Mouse (Mus musculus): Measurements from ENCODE around the gene Ruvbl1.

The Ruvbl1 gene

GRCm38 (mm10) chr6:88493712-88494111 is 28.5 kb downstream of the Ruvbl1 start:
- DNase-seq (ENCODE audit: low spot score in 2 of 2) = no peak

GRCm38 (mm10) chr6:88499481-88500404 is 34.5 kb downstream of the Ruvbl1 start:
- DNase-seq (ENCODE audit: low spot score in 2 of 2) = peak; percentile 66 to 74

GRCm38 (mm10) chr6:88500405-88500767 is 35.2 kb downstream of the Ruvbl1 start:
- no peak for DNase-seq (ENCODE audit: low spot score in 2 of 2)

GRCm38 (mm10) chr6:88502030-88502970 is 37.1 kb downstream of the Ruvbl1 start:
- peak; percentile 37 to 56 for DNase-seq (ENCODE audit: low spot score in 2 of 2)

GRCm38 (mm10) chr6:88503044-88503443 is 37.8 kb downstream of the Ruvbl1 start:
- DNase-seq (ENCODE audit: low spot score in 2 of 2) = no peak

- DNase-seq (ENCODE audit: low spot score in 2 of 2) = no peak
Observed at GRCm38 (mm10) chr6:88513984-88514383, 48.8 kb downstream of the Ruvbl1 start.

GRCm38 (mm10) chr6:88514546-88514945 is 49.3 kb downstream of the Ruvbl1 start:
- DNase-seq (ENCODE audit: low spot score in 2 of 2) = no peak

GRCm38 (mm10) chr6:88515971-88516370 is 50.8 kb downstream of the Ruvbl1 start:
- no peak for DNase-seq (ENCODE audit: low spot score in 2 of 2)

- no peak for DNase-seq (ENCODE audit: low spot score in 2 of 2)
Observed at GRCm38 (mm10) chr6:88516667-88517066, 51.5 kb downstream of the Ruvbl1 start.

GRCm38 (mm10) chr6:88517701-88518403 is 52.6 kb downstream of the Ruvbl1 start:
- no peak for DNase-seq (ENCODE audit: low spot score in 2 of 2)

- DNase-seq (ENCODE audit: low spot score in 2 of 2) = peak; percentile 89 to 97
Observed at GRCm38 (mm10) chr6:88518404-88519263, 53.4 kb downstream of the Ruvbl1 start, which contains the start of gene Sec61a1. Gene Sec61a1 (minus strand): TSS chr6:88518905.

- DNase-seq (ENCODE audit: low spot score in 2 of 2) = peak in 1 of 2 experiments; percentile 11
Observed at GRCm38 (mm10) chr6:88521821-88522220, 56.6 kb downstream of the Ruvbl1 start.

- peak in 1 of 2 experiments; percentile 10 for DNase-seq (ENCODE audit: low spot score in 2 of 2)
Observed at GRCm38 (mm10) chr6:88522606-88523005, 57.4 kb downstream of the Ruvbl1 start.

- no peak for DNase-seq (ENCODE audit: low spot score in 2 of 2)
Observed at GRCm38 (mm10) chr6:88523043-88523442, 57.8 kb downstream of the Ruvbl1 start.

GRCm38 (mm10) chr6:88523451-88523850 is 58.2 kb downstream of the Ruvbl1 start:
- peak in 1 of 2 experiments; percentile 4 for DNase-seq (ENCODE audit: low spot score in 2 of 2)

GRCm38 (mm10) chr6:88524056-88524455 is 58.8 kb downstream of the Ruvbl1 start:
- DNase-seq (ENCODE audit: low spot score in 2 of 2) = peak in 1 of 2 experiments; percentile 10

GRCm38 (mm10) chr6:88530306-88530705 is 65.1 kb downstream of the Ruvbl1 start:
- no peak for DNase-seq (ENCODE audit: low spot score in 2 of 2)

GRCm38 (mm10) chr6:88540093-88540755 is 75.0 kb downstream of the Ruvbl1 start:
- no peak for DNase-seq (ENCODE audit: low spot score in 2 of 2)

- DNase-seq (ENCODE audit: low spot score in 2 of 2) = no peak
Observed at GRCm38 (mm10) chr6:88544241-88544640, 79.0 kb downstream of the Ruvbl1 start.
